Mouse (Mus musculus) liver, postnatal 0 days (tissue): Measurements from ENCODE around the gene Gm29609. TPM values are rescaled to one million over a fixed set of nuclear protein-coding genes. Genes with fewer than 3 reads are reported as not detected.
A peak's percentile ranks its signal among the peaks of the same experiment; 100 is the strongest.
"Not testable (repeated sequence)": the region's sequence is repeated elsewhere in the genome, so short reads cannot be mapped to it uniquely, and the experiment has no call there.

ENCODE experiments used
- ATAC-seq: fragments of 200-750 bp; cut with Nextera tagmentation; 2 replicates; pipeline ENCODE4 v1.8.0; 2017; ENCODE audit warnings: mild to moderate bottlenecking, moderate library complexity
- DNase-seq: peaks from one replicate; pipeline ENCODE4 v3.0.0-alpha.2; 2016
- H3K27ac ChIP-seq: fragments of 300-500 bp; sonication (generic); 2 replicates; pipeline ENCODE4 v1.5.1; 2014; ENCODE audit warnings: antibody characterized with exemption, moderate library complexity, mild to moderate bottlenecking, low read depth
- H3K27me3 ChIP-seq: fragments of 300-500 bp; sonication (generic); 2 replicates; pipeline ENCODE4 v1.6.1; 2014; ENCODE audit warnings: low read length, control low read depth, mixed read lengths; ENCODE audit not compliant: insufficient read depth
- H3K36me3 ChIP-seq: fragments of 300-500 bp; sonication (generic); replicated peaks from 2 replicates; pipeline ENCODE4 v1.6.1; 2014; ENCODE audit warnings: mild to moderate bottlenecking, control low read depth, low read length, moderate library complexity, mixed read lengths; ENCODE audit not compliant: insufficient read depth
- H3K4me1 ChIP-seq: fragments of 300-500 bp; sonication (generic); 2 replicates; pipeline ENCODE4 v1.6.1; 2014; ENCODE audit warnings: antibody characterized with exemption, mild to moderate bottlenecking, control low read depth; ENCODE audit not compliant: insufficient read depth
- H3K4me2 ChIP-seq: fragments of 300-500 bp; sonication (generic); 2 replicates; pipeline ENCODE4 v1.6.1; 2014; ENCODE audit warnings: low read depth, mild to moderate bottlenecking, low read length, moderate library complexity, mixed read lengths
- H3K4me3 ChIP-seq: fragments of 300-500 bp; sonication (generic); 2 replicates; pipeline ENCODE4 v1.5.1; 2014; ENCODE audit warnings: low read depth, low read length
- H3K9ac ChIP-seq: fragments of 300-500 bp; sonication (generic); replicated peaks from 2 replicates; pipeline ENCODE4 v1.6.1; 2014; ENCODE audit warnings: mild to moderate bottlenecking, moderate library complexity
- H3K9me3 ChIP-seq: fragments of 300-500 bp; sonication (generic); 2 replicates; pipeline ENCODE4 v1.6.1; 2016; ENCODE audit warnings: mild to moderate bottlenecking, control low read depth, low read length, mixed read lengths
- CTCF ChIP-seq: sonication (generic); IDR thresholded peaks from 2 replicates; pipeline ENCODE4 v1.5.1; 2016; ENCODE audit warnings: antibody characterized with exemption, low read depth
- EP300 ChIP-seq: IDR thresholded peaks from 2 replicates; pipeline ENCODE4 v1.6.1; 2016; ENCODE audit warnings: antibody characterized with exemption, low read depth, mild to moderate bottlenecking
- WGBS: fragments of 180-500 bp; shearing (Covaris S2); extraction: QIAGEN DNeasy Blood & Tissue Kit; methylation state at CpG from one replicate; pipeline ENCODE4 v1.1.7; 2014; ENCODE audit not compliant: insufficient replicate concordance; 5-methylcytosine and 5-hydroxymethylcytosine counted together
- polyA plus RNA-seq: library from polyadenylated mRNA; unstranded; fragments of >200 nt; fragmentation: Nextera tagmentation; extraction: Ambion mirVana; gene quantifications from 2 replicates; pipeline ENCODE4 v1.2.1, GENCODE M21; 2015

The Gm29609 gene
- polyA plus RNA-seq, 1 experiment from 2014 or later: 0.59 TPM

GRCm38 (mm10) chr5:31219911-31220447 lies 40.3 kb upstream of the Gm29609 start:
- Histone ChIP-seq H3K4me1 (peaks cover 16% of the 10 kb centered on the region), H3K9ac (peak overlapping the region; percentile 88), H3K9me3 (no peaks in the 10 kb centered on the region), H3K4me3 (peak overlapping the region; percentile 83), H3K36me3 (no peaks in the 10 kb centered on the region), H3K4me2 (peak overlapping the region; percentile 87), H3K27me3 (no peaks in the 10 kb centered on the region), H3K27ac (peak overlapping the region; percentile 94)
- DNase-seq: no peak
- peak; percentile 57 for ATAC-seq
- under 1% methylated on average over 38 of the region's 40 CpGs for WGBS
- peak; percentile 31 for TF ChIP-seq CTCF
- TF ChIP-seq EP300: no peak

DNA sequence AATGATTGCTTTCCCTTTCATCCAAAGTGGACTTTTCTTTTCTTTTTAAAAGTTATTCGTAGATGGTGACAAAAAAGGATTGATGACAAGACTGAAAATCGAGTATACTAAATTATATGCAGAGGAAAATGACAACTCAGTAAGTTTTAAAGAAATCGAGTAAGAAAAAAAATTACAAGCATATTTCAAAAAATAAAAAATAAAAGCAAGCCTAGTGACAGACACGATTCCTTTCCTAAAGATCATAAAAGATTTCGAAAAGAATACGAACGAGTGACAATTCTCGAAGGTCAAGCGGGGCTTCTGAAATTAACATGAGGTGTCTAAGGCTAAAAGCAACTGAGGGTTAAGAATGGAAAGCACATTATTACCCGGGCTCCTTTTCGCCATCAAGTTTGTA lies 39.8 kb upstream of the Gm29609 start:
- H3K9ac ChIP-seq: peak overlapping the region; percentile 88
- TF ChIP-seq CTCF (no peak), EP300 (no peak)
- H3K4me3 ChIP-seq: peak overlapping the region; percentile 83
- peak overlapping the region; percentile 94 for H3K27ac ChIP-seq
- H3K27me3 ChIP-seq: no peaks in the 10 kb centered on the region
- peak overlapping the region; percentile 87 for H3K4me2 ChIP-seq
- H3K9me3 ChIP-seq: no peaks in the 10 kb centered on the region
- WGBS: 2% methylated on average over 11 of the region's 11 CpGs
- H3K4me1 ChIP-seq: peaks cover 16% of the 10 kb centered on the region
- H3K36me3 ChIP-seq: no peaks in the 10 kb centered on the region
- ATAC-seq (no peak), DNase-seq (no peak)

DNA sequence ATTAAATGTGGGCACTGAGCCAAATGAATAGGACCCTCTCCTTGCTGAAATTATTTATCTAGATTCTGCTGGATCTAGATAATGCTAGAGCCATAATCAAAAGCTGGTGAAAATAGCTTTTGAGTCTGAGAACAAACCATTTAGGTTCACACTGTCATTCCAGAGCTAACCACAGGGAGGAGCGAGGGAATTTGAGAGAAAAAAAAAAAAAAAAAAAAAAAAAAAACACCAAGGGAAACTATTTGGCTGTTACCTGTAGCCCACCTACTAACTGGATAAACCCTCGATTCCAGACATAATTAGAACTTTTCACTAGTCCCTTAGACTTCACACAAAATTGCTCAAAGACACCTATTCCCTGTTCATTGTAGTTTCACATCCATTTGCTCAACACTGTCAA lies 39.4 kb upstream of the Gm29609 start:
- peak; percentile 27 for DNase-seq
- WGBS: 5% methylated on average over 2 of the region's 2 CpGs
- H3K4me3 ChIP-seq: peak overlapping the region; percentile 83
- H3K27ac ChIP-seq: peak overlapping the region; percentile 94; the same call in 1 of the 2 replicates
- peak overlapping the region; percentile 88 for H3K9ac ChIP-seq
- TF ChIP-seq CTCF (peak; percentile 54), EP300 (no peak)
- ATAC-seq: no peak
- no peaks in the 10 kb centered on the region for H3K9me3 ChIP-seq
- H3K4me1 ChIP-seq: peaks cover 16% of the 10 kb centered on the region
- peak overlapping the region; percentile 87 for H3K4me2 ChIP-seq
- no peaks in the 10 kb centered on the region for H3K36me3 ChIP-seq
- H3K27me3 ChIP-seq: no peaks in the 10 kb centered on the region

GRCm38 (mm10) chr5:31218294-31218693 lies 38.6 kb upstream of the Gm29609 start:
- 0 out of 2 replicates have a peak overlapping the region, but pooled peaks have one; percentile 94 for H3K27ac ChIP-seq
- no peak overlapping the region for H3K9ac ChIP-seq

DNA sequence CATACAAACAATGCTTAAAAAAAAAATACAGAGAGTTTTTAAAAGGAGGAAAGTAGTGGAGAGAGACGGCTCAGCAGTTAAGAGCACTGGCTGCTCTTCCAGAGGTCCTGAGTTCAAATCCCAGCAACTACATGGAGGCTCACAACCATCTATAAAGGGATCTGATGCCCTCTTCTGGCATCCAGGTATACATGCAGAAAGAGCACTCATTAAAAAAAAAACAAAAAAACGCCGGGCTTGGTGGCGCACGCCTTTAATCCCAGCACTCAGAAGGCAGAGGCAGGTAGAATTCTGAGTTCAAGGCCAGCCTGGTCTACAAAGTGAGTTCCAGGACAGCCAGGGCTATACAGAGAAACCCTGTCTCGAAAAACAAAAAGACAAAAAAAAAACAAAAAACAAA lies 36.8 kb upstream of the Gm29609 start:
- not testable (repeated sequence) for H3K9ac ChIP-seq, H3K4me3 ChIP-seq, H3K27ac ChIP-seq, H3K27me3 ChIP-seq, H3K4me2 ChIP-seq, DNase-seq, H3K9me3 ChIP-seq, H3K36me3 ChIP-seq, ATAC-seq
- WGBS: 79% methylated on average over 6 of the region's 6 CpGs
- TF ChIP-seq CTCF: peak; percentile 20; the same call in 1 of the 2 replicates
- H3K4me1 ChIP-seq: peaks cover 16% of the 10 kb centered on the region

More at GRCm38 (mm10) chr5:31218294-31218693, 38.6 kb upstream of the Gm29609 start:
- TF ChIP-seq EP300: 0 out of 2 replicates have a peak, but pooled peaks have one; percentile 25
- TF ChIP-seq CTCF: peak; percentile 47
- Histone ChIP-seq H3K27me3 (no peaks in the 10 kb centered on the region), H3K4me2 (peak overlapping the region; percentile 87), H3K4me1 (peaks cover 16% of the 10 kb centered on the region), H3K4me3 (peak overlapping the region; percentile 83; the same call in 1 of the 2 replicates), H3K36me3 (no peaks in the 10 kb centered on the region), H3K9me3 (no peaks in the 10 kb centered on the region)
- DNase-seq (peak; percentile 59), ATAC-seq (peak; percentile 7; the same call in 1 of the 2 replicates)
- WGBS: 30% methylated on average over 7 of the region's 7 CpGs

GRCm38 (mm10) chr5:31204421-31204820 lies 24.7 kb upstream of the Gm29609 start:
- no peak overlapping the region for H3K27ac ChIP-seq
- no peak overlapping the region for H3K4me3 ChIP-seq
- no peak overlapping the region for H3K9ac ChIP-seq
- DNase-seq (no peak), ATAC-seq (no peak)
- TF ChIP-seq CTCF: no peak
- TF ChIP-seq EP300: no peak
- H3K36me3 ChIP-seq: peaks cover 64% of the 10 kb centered on the region
- WGBS: 87% methylated on average over 6 of the region's 6 CpGs
- H3K4me1 ChIP-seq: peaks cover 19% of the 10 kb centered on the region
- no peaks in the 10 kb centered on the region for H3K27me3 ChIP-seq
- no peak overlapping the region for H3K4me2 ChIP-seq
- H3K9me3 ChIP-seq: peaks cover 3% of the 10 kb centered on the region; the same call in 1 of the 2 replicates
